Mouse (Mus musculus) lung, adult 2 months (tissue): ENCODE data around the gene Rxrg.

Experiments used
- CTCF ChIP-seq: fragments of 200-500 bp; IDR thresholded peaks from 2 replicates; pipeline ENCODE4 v1.5.1; 2011; ENCODE audit warnings: mild to moderate bottlenecking, low read length, control low read depth; ENCODE audit not compliant: insufficient read depth
- POLR2A ChIP-seq: fragments of 200-500 bp; IDR thresholded peaks from 2 replicates; pipeline ENCODE4 v1.6.1; 2011; ENCODE audit warnings: low read depth, mild to moderate bottlenecking, control low read depth, low read length, borderline replicate concordance; ENCODE audit errors: extremely low read depth

GRCm38 (mm10) chr1:167549324-167549723, 48.9 kb upstream of the Rxrg start:
- TF ChIP-seq CTCF = no peak
- TF ChIP-seq POLR2A = no peak
